Mouse (Mus musculus): ENCODE results near the gene 2010003K11Rik.

Gene 2010003K11Rik

GRCm38 (mm10) chr19:4497263-4497973 lies 965 bp downstream of the 2010003K11Rik start:
- peak; percentile 50 for DNase-seq (ENCODE audit: extremely low spot score, low read depth, low spot score)

GRCm38 (mm10) chr19:4496535-4497262 lies 1.7 kb downstream of the 2010003K11Rik start:
- no peak for DNase-seq (ENCODE audit: extremely low spot score, low read depth, low spot score)

GRCm38 (mm10) chr19:4495814-4496213 lies 2.6 kb downstream of the 2010003K11Rik start:
- no peak for DNase-seq (ENCODE audit: extremely low spot score, low read depth, low spot score)

- DNase-seq (ENCODE audit: extremely low spot score, low read depth, low spot score), result no peak
Measured at GRCm38 (mm10) chr19:4494707-4495106, 3.7 kb downstream of the 2010003K11Rik start.

GRCm38 (mm10) chr19:4492526-4493296 lies 5.7 kb downstream of the 2010003K11Rik start:
- no peak for DNase-seq (ENCODE audit: extremely low spot score, low read depth, low spot score)

- no peak for DNase-seq (ENCODE audit: extremely low spot score, low read depth, low spot score)
Measured at GRCm38 (mm10) chr19:4491080-4491695, 7.2 kb downstream of the 2010003K11Rik start.

- DNase-seq (ENCODE audit: extremely low spot score, low read depth, low spot score), result no peak
Measured at GRCm38 (mm10) chr19:4487877-4488276, 10.5 kb downstream of the 2010003K11Rik start.

GRCm38 (mm10) chr19:4485006-4485405 lies 13.4 kb downstream of the 2010003K11Rik start:
- DNase-seq (ENCODE audit: extremely low spot score, low read depth, low spot score), result no peak

- DNase-seq (ENCODE audit: extremely low spot score, low read depth, low spot score), result no peak
Measured at GRCm38 (mm10) chr19:4482111-4482859, 16.1 kb downstream of the 2010003K11Rik start.

- DNase-seq (ENCODE audit: extremely low spot score, low read depth, low spot score), result no peak
Measured at GRCm38 (mm10) chr19:4481326-4481725, 17.1 kb downstream of the 2010003K11Rik start.

- DNase-seq (ENCODE audit: extremely low spot score, low read depth, low spot score), result no peak
Measured at GRCm38 (mm10) chr19:4480041-4480440, 18.3 kb downstream of the 2010003K11Rik start.

GRCm38 (mm10) chr19:4478190-4478516 lies 20.2 kb downstream of the 2010003K11Rik start:
- no peak for DNase-seq (ENCODE audit: extremely low spot score, low read depth, low spot score)

- DNase-seq (ENCODE audit: extremely low spot score, low read depth, low spot score), result no peak
Measured at GRCm38 (mm10) chr19:4477345-4478189, 20.8 kb downstream of the 2010003K11Rik start, which contains the start of gene Syt12. Syt12 (minus strand) TSS chr19:4477447.

- no peak for DNase-seq (ENCODE audit: extremely low spot score, low read depth, low spot score)
Measured at GRCm38 (mm10) chr19:4476601-4477257, 21.7 kb downstream of the 2010003K11Rik start.

GRCm38 (mm10) chr19:4475224-4475925 lies 23.0 kb downstream of the 2010003K11Rik start:
- no peak for DNase-seq (ENCODE audit: extremely low spot score, low read depth, low spot score)

- DNase-seq (ENCODE audit: extremely low spot score, low read depth, low spot score), result no peak
Measured at GRCm38 (mm10) chr19:4474739-4475138, 23.6 kb downstream of the 2010003K11Rik start.

GRCm38 (mm10) chr19:4473549-4473948 lies 24.8 kb downstream of the 2010003K11Rik start:
- DNase-seq (ENCODE audit: extremely low spot score, low read depth, low spot score), result no peak

GRCm38 (mm10) chr19:4468363-4468762 lies 30.0 kb downstream of the 2010003K11Rik start:
- DNase-seq (ENCODE audit: extremely low spot score, low read depth, low spot score), result no peak
